Mouse (Mus musculus): ENCODE data around the gene Bag6. TPM values are rescaled to one million over a fixed set of nuclear protein-coding genes. Genes with fewer than 3 reads are reported as not detected.

The Bag6 gene
- total and polyA plus RNA-seq, 3 experiments = 26.0 to 152 (median 73.0) TPM

DNA sequence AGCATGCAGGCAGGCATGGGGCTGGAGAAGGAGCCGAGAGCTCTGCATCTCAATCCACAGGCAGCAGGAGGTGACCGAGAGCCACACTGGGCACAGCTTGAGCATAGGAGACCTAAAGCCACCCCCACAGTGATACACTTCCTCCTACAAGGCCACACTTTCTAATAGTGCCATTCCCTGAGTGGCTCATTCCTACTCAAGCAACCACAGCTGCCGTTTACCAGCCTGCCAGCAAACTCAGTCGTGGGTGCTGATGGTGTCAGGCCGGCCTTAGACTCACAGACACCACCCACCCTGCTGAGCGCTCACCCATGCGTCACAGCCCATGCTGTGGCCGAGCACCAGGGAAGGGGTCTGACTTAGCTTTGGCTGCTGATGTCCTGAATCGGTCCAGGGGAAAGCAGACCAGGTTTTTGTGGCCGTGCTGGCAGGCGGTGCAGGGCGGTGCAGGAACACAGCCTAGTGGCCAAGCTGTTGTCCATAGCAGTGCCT lies 37.8 kb upstream of the Bag6 start:
- no peak for DNase-seq (ENCODE audit: extremely low read depth)
- dilution Hi-C loops (cut with MboI; ENCODE audit: extremely low pct_ligation_motif_present, extremely low pct_unique_long_range_greater_than_20kb, low sequenced_read_pairs) (no loop called here), in situ Hi-C loops (cut with MboI; ENCODE audit: low pct_ligation_motif_present, low pct_unique_long_range_greater_than_20kb, low sequenced_read_pairs) (no loop called here)

GRCm38 (mm10) chr17:35100196-35100765 lies 34.7 kb upstream of the Bag6 start:
- no peaks in the 10 kb centered on the region for H3K27me3 ChIP-seq (replicated peaks)
- no peak overlapping the region for H3K4me3 ChIP-seq (replicated peaks in 1 of 3; ENCODE audit: low read depth in 2 of 3, low read length in 2 of 3, poor library complexity in 1 of 3)
- H3K4me2 ChIP-seq (ENCODE audit: insufficient read depth, low read depth, poor library complexity, severe bottlenecking) = no peak overlapping the region
- H3K27ac ChIP-seq (ENCODE audit: insufficient read depth, low read depth) = no peak overlapping the region
- no peaks in the 10 kb centered on the region for H3K79me2 ChIP-seq (replicated peaks; ENCODE audit: control insufficient read depth, extremely low read depth, insufficient read depth, poor library complexity, severe bottlenecking)
- H3K36me3 ChIP-seq (replicated peaks in 1 of 2; ENCODE audit: control insufficient read depth in 1 of 2, insufficient read depth in 1 of 2, low read length in 1 of 2) = peaks cover 58 to 93% of the 10 kb centered on the region in 2 experiments
- dilution Hi-C loops (cut with MboI; ENCODE audit: extremely low pct_ligation_motif_present, extremely low pct_unique_long_range_greater_than_20kb, low sequenced_read_pairs) = no loop called here
- DNase-seq (ENCODE audit: extremely low read depth) = no peak
- no peak overlapping the region for H3K9ac ChIP-seq (ENCODE audit: insufficient read depth, low read depth)
- H3K9me3 ChIP-seq (replicated peaks; ENCODE audit: low read length) = no peaks in the 10 kb centered on the region
- in situ Hi-C loops (cut with MboI; ENCODE audit: low pct_ligation_motif_present, low pct_unique_long_range_greater_than_20kb, low sequenced_read_pairs) = no loop called here
- TF ChIP-seq BHLHE40 (IDR thresholded peaks at IDR 0.05; ENCODE audit: low read depth, low read length) (no peak), TBP (conservative IDR thresholded peaks at IDR 0.05; ENCODE audit: low read depth, low read length) (no peak), POLR2AphosphoS2 (IDR thresholded peaks at IDR 0.05; ENCODE audit: low read depth, low read length) (no peak), RCOR1 (conservative IDR thresholded peaks at IDR 0.05; ENCODE audit: low read depth, low read length) (no peak)
- peaks cover 0 to 4% of the 10 kb centered on the region in 2 experiments; a peak in 1 of 4 replicates for H3K4me1 ChIP-seq (ENCODE audit: control insufficient read depth in 1 of 2, insufficient read depth in 2 of 2)

More for the DNA sequence above, 37.8 kb upstream of the Bag6 start:
- peaks cover 0 to 10% of the 10 kb centered on the region in 2 experiments; a peak in 2 of 4 replicates for H3K4me1 ChIP-seq (ENCODE audit: control insufficient read depth in 1 of 2, insufficient read depth in 2 of 2)
- no peaks in the 10 kb centered on the region for H3K79me2 ChIP-seq (replicated peaks; ENCODE audit: control insufficient read depth, extremely low read depth, insufficient read depth, poor library complexity, severe bottlenecking)
- no peaks in the 10 kb centered on the region for H3K27me3 ChIP-seq (replicated peaks)
- no peak overlapping the region for H3K9ac ChIP-seq (ENCODE audit: insufficient read depth, low read depth)
- H3K4me3 ChIP-seq (replicated peaks in 1 of 3; ENCODE audit: low read depth in 2 of 3, low read length in 2 of 3, poor library complexity in 1 of 3) = no peak overlapping the region
- H3K4me2 ChIP-seq (ENCODE audit: insufficient read depth, low read depth, poor library complexity, severe bottlenecking) = no peak overlapping the region
- no peak overlapping the region for H3K27ac ChIP-seq (ENCODE audit: insufficient read depth, low read depth)
- H3K36me3 ChIP-seq (replicated peaks in 1 of 2; ENCODE audit: control insufficient read depth in 1 of 2, insufficient read depth in 1 of 2, low read length in 1 of 2) = peaks cover 59 to 91% of the 10 kb centered on the region in 2 experiments
- no peaks in the 10 kb centered on the region for H3K9me3 ChIP-seq (replicated peaks; ENCODE audit: low read length)
- TF ChIP-seq JUN (IDR thresholded peaks at IDR 0.05; ENCODE audit: insufficient read depth, low read depth, low read length) (no peak), UBTF (IDR thresholded peaks at IDR 0.05; ENCODE audit: low read depth, low read length) (no peak), ZMIZ1 (IDR thresholded peaks at IDR 0.05; ENCODE audit: low read depth, low read length) (no peak), TCF12 (IDR thresholded peaks at IDR 0.05; ENCODE audit: low read depth, low read length) (no peak), PAX5 (IDR thresholded peaks at IDR 0.05; ENCODE audit: low read length) (no peak)

DNA sequence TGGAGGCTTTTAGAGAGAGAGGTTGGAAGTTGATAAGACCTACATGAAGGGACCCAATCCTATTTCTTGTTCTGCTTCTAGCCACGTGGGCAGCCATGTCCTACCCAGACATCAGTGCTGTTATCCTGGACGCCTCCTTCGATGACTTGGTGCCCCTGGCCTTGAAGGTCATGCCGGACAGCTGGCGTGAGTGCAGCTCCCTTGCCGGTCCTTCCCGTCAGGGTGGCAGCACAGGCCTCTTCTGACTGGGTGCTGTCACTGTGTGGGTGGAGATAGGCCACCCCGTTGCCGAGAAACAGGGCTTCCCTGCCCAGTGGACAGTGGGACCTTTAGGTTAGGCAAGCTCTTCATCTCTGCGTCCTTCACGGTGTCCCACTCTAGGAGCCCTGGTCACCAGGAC lies 33.8 kb upstream of the Bag6 start:
- no peaks in the 10 kb centered on the region for H3K9me3 ChIP-seq (replicated peaks; ENCODE audit: low read length)
- no peak overlapping the region for H3K4me2 ChIP-seq (ENCODE audit: insufficient read depth, low read depth, poor library complexity, severe bottlenecking)
- no peaks in the 10 kb centered on the region for H3K27me3 ChIP-seq (replicated peaks)
- H3K4me1 ChIP-seq (ENCODE audit: control insufficient read depth in 1 of 2, insufficient read depth in 2 of 2) = peaks cover 0 to 4% of the 10 kb centered on the region in 2 experiments; a peak in 1 of 4 replicates
- no peak overlapping the region for H3K9ac ChIP-seq (ENCODE audit: insufficient read depth, low read depth)
- peaks cover 54 to 87% of the 10 kb centered on the region in 2 experiments for H3K36me3 ChIP-seq (replicated peaks in 1 of 2; ENCODE audit: control insufficient read depth in 1 of 2, insufficient read depth in 1 of 2, low read length in 1 of 2)
- TF ChIP-seq MAX (IDR thresholded peaks at IDR 0.05; ENCODE audit: low read length) (no peak), TBP (conservative IDR thresholded peaks at IDR 0.05; ENCODE audit: low read depth, low read length) (no peak), NRF1 (IDR thresholded peaks at IDR 0.05; ENCODE audit: low read depth, low read length) (no peak), PAX5 (IDR thresholded peaks at IDR 0.05; ENCODE audit: low read length) (no peak), NELFE (IDR thresholded peaks at IDR 0.05; ENCODE audit: low read depth, low read length) (no peak), ZKSCAN1 (IDR thresholded peaks at IDR 0.05; ENCODE audit: borderline replicate concordance, low read depth, low read length) (no peak)
- dilution Hi-C loops (cut with MboI; ENCODE audit: extremely low pct_ligation_motif_present, extremely low pct_unique_long_range_greater_than_20kb, low sequenced_read_pairs) = no loop called here
- no peaks in the 10 kb centered on the region for H3K79me2 ChIP-seq (replicated peaks; ENCODE audit: control insufficient read depth, extremely low read depth, insufficient read depth, poor library complexity, severe bottlenecking)
- H3K27ac ChIP-seq (ENCODE audit: insufficient read depth, low read depth) = no peak overlapping the region
- in situ Hi-C loops (cut with MboI; ENCODE audit: low pct_ligation_motif_present, low pct_unique_long_range_greater_than_20kb, low sequenced_read_pairs) = no loop called here
- no peak for DNase-seq (ENCODE audit: extremely low read depth)
- no peak overlapping the region for H3K4me3 ChIP-seq (replicated peaks in 1 of 3; ENCODE audit: low read depth in 2 of 3, low read length in 2 of 3, poor library complexity in 1 of 3)
